Mouse (Mus musculus) granulocyte monocyte progenitor cell, adult 5-6 weeks (primary cell): Measurements from ENCODE around the gene Immp2l. TPM values are rescaled to one million over a fixed set of nuclear protein-coding genes. Genes with fewer than 3 reads are reported as not detected.
A peak's percentile ranks its signal among the peaks of the same experiment; 100 is the strongest.

ENCODE experiments used
- ATAC-seq: replicated peaks from 2 replicates; pipeline ENCODE4 v1.8.0; 2016; ENCODE audit warnings: mild to moderate bottlenecking, moderate TSS enrichment, inconsistent platforms; ENCODE audit not compliant: poor library complexity, severe bottlenecking
- total RNA-seq, 2 experiments: library from RNA; stranded (forward) in 1 of 2; stranded (reverse) in 1 of 2; fragments of 200-712, 200-1000 nt in 1 of 2; fragments of >200 nt in 1 of 2; fragmentation: Nextera tagmentation in 1 of 2; gene quantifications; 2 replicates each; pipeline ENCODE4 v1.2.3; 2014 to 2017

Immp2l gene
- total RNA-seq, 2 experiments from 2014 or later: 3.5 to 8.3 TPM

DNA sequence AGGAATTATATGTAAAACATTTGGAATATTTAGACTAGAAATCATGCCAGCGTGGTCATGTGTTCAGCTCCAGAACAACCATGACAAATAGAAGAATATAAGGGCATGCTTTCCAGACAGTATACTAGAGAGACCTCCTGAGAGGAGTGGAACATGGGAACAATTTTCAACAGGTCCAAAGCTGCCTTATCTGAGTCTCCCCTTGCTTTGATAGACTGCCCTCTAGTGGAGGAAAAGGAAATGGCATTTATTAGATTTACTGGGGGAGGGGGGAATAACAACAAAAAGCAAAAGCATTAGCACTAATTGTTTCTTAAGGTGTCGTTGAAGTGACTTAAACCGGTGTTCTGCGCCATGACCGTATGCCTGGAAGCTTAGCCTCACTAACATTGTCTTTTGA, 463.1 kb downstream of the Immp2l start:
- peak; percentile 55 for ATAC-seq

DNA sequence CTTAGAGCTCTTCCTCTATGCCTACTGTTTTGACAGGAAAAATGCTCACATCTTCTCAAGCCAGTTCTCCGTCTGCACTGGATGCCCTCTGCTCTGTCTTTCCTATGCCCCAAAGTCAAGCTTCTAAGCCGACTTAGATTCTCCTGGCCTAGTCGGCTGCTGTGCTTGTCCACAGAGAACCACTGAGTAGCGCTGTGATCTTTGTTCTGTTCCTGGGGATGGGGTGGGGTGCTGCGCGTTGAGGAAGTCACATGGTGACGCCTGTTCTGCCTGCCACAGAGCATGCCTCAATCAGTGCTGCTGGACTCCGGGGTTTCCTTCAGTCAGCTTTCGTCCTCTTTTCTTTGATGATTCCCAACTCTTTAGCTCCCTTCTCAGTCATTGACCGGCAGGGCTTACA, 470.7 kb downstream of the Immp2l start:
- no peak for ATAC-seq

DNA sequence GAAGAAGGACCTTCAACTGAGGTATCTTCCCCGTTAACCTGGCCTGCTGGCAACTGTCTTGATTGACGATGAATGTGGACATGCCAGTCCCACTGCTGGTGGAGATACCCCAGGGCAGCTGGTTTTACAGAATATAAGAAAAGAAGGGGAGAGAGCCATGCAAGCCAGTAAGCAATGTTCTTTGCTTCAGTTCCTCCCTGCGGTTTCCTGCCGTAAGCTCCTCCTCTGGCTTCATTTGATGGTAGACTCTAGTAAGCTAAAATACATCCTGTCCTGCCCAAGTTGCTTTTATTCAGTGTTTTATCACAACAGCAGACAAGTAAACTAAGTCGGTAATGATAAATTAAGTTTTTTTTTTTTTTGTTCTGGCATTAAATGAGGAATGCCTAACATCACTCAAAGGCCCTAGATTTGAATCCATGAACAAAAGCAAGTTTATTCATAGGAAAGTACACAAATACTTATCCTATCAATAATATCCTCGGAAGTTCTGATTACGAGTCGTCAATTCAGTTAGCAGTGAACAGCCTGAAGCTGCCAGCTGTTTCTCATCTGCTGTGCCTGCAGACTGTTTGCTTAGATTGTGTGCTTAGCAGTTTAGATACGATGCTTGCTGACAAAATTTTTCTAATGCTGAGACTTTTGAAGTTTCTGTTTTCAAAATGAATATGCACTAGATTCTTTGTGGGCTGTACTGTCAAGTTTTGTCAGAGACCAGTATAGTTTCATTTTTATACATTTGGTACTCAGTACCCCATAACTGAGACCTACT, 476.3 kb downstream of the Immp2l start:
- ATAC-seq: 0 out of 2 replicates have a peak, but pooled peaks have one; percentile 33

DNA sequence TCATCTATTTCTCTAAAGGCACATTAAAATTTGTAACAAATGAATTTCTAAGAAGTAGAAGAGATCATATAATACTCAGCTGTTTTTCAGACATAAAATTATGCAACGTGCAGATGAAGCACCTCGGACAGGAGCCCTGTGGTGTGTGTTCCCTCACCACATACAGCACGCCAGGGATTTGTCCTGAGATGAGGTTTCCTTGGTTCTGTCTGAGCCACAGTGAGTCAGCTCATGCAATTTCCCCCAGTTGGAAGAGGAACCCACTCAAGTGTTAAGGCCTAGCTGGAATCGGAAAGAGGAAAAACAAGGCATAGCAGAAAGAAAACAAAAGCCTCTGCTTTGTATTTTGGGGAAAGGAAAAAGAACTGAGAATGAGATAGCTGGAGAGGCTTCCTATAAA, 484.7 kb downstream of the Immp2l start:
- ATAC-seq: no peak

DNA sequence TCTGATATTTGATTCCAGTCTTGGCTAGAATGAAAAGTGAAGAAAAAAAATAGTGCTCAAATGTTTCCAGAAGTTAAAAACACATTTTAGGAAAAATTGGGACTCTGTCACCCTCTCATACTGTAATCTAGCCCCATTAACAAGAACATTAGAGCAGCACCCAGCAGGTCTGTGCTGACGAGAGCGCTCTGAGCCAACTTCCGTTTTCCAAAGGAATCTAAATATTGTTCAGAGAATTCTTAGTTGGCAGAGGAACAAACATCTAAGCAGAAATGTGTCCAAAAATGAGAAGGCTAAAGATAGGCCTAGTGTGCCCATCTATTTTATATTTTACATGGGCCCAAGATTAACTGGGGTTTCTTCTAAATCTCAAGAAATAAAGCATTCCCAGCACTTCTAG, 486.7 kb downstream of the Immp2l start:
- no peak for ATAC-seq

DNA sequence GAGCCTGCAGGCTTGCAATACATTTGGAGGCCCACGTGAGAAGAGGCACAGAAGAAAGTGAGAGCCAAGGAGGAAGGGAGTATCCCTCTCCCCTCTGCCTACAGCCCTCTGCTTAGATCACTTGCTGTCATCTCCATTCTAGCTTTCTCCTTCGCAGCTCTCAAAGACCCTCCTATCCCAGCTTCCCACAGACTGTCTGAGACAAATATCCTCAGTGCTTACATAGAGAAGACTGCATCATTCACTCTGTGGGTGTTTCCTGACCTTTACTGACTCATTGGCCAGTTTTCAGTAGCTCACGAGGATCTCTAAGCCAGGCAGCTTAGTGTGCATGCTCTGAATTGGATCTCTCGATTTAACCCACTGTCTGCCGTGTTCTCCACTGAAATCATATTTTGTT, 495.0 kb downstream of the Immp2l start:
- ATAC-seq: no peak

DNA sequence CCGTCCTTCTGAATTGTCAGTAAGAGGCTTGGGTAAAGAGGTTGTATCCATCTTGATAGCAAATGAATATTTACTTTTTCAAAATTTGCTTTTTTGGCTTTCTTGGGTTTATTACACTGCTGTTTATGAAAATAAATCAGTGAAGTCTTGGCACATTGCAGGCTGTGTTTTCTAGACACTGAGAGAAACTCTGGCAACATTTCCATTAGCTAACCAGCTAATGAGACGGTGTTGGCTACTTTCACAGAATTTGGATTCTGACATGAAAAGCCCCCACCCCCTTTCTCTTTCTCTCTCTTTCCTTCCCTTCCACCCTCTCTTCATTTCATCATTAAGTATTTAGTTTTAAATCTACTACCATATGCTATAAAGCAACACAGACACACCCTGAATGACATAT, 496.4 kb downstream of the Immp2l start:
- ATAC-seq: no peak

DNA sequence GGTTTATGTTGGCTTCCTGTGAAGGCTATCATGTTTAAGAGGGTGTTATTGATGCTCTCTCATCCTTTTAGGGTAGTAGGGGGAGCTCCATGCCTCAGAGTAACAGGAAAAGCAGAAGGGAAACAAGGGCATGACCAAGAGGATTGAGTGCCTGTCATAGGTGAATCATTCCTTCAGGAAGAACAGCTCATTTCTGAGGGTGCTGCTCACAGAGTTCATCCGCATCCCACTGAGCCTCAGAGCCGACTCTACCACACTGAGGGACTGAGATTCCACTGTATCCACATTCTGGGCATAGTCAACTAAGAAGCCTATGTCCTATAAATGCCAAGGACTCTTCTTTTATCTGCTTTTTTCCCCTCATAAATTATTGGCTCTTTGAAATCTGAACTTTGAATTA, 497.8 kb downstream of the Immp2l start:
- no peak for ATAC-seq

DNA sequence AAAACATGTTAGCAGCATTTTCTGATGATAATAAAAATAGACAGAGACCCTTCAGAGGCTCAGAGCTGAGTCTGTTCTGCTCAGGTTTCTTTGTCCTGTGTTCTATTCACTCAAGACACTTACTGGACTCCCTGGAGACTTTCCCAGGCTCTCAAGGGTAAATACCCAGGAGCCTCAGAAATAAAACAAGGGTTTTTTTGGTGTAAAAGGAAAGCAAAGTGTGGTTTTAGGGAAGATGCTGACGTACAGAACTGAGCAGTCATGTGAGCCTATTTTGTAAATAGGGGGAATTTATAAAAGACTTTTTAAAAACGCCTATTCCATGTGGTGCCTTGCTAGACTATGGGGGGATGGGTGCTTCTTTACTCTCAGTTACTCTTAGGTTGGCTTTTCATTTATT, 502.8 kb downstream of the Immp2l start:
- ATAC-seq: no peak

DNA sequence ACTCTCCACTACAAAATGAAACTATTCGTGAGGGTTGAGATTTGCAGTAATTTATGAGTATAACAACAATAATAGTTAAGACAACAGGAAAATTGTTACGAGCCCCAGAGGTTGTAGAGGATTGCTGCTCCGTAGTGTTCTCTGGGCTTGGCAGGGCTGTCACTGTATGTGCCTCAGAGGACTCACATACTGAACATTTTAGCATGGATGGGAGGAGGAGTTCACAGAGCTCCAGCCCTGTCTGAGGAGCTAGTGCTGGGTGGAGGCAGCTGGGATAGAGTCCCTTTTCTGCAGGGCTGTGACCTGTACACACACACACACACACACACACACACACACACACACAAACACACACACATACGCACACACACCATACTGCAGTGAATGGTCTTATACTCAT, 504.5 kb downstream of the Immp2l start:
- no peak for ATAC-seq

DNA sequence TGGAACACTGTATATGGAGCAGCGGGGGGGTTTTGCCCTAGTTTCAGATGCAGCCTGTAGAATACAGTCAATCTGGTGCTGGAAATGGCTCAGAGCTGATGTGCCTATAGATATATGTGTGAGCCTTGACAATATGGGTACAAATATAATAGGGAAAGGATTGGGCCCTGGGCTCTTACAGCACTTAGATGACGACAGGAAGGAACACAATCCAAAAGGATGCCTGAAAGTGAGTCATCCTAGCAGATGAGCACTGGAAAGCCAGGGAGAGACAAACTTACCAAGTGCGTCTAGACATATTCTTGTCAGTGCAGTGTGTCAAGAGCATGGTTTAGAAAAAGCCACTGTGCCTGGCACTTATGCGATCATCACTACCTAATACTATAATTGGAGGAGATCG, 516.1 kb downstream of the Immp2l start:
- ATAC-seq: no peak

DNA sequence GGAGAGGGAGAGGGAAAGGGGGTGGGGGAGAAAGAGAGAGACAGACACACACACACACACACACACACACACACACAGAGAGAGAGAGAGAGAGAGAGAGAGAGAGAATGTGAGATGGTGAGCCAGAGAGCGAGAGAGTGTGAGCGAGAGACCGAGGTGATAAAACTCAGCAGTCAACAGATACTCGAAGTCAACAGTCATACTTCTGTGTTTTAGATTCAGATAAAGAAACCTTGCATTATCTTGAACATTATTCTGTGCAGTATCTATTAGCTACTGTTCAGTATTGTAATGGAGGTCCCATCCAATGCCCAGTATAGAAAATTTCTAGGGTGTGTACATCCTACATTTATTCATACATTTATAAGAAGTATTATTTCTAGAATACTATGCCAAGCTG, 527.7 kb downstream of the Immp2l start:
- ATAC-seq: no peak

DNA sequence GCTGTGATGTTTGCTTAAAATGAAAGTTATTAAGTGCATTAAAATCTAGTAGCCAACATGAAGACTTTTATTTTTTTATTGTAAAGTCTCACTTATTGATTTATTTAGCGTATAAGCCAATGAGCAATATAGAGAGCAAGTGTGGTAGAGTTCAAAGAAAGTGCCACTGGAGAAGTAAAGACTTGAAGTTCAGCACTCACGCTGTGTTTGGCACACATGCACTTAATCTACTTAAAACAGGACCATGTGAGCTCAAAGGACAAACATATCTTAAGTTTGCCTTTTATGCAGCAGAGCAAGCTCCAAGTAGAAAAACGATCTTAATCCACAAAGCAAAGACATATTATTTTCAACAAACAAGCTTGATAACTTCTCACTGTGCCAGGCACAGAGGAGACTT, 533.9 kb downstream of the Immp2l start:
- ATAC-seq: no peak

DNA sequence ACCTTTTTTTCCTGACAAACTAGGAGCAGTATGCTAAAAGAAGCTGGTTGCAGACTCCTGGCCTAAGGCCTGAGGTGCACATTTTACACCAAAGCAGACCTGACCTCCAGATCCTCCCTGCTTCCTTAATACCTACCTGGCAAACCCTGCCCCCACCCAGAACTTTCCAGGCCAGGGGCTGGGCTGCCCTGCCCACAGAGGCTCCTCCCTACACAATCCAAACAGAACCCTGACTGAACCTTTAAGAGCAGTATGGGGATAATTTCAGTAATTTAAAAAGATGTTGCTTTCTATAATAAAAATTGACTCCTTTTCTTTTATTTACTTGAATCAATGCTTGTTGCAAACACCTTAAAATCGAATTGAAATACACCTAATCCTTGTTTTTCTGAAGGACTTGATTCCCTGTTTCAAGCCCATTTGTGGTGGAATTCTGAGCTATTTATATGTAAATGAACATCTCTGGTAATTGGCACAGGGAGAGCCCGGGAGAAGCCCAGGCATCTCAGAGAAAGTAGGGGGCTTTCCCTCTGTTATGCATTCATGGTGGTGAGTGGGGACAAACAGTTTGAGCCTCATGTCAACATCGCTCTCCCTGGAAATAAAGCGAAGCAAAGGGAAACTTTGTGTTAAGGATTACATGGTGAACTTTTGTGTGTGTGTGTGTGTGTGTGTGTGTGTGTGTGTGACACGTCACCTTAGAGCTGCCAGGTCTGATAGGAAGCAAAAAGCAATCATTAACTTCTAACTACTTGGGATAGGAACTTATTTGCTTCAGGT, 535.3 kb downstream of the Immp2l start:
- ATAC-seq: no peak

DNA sequence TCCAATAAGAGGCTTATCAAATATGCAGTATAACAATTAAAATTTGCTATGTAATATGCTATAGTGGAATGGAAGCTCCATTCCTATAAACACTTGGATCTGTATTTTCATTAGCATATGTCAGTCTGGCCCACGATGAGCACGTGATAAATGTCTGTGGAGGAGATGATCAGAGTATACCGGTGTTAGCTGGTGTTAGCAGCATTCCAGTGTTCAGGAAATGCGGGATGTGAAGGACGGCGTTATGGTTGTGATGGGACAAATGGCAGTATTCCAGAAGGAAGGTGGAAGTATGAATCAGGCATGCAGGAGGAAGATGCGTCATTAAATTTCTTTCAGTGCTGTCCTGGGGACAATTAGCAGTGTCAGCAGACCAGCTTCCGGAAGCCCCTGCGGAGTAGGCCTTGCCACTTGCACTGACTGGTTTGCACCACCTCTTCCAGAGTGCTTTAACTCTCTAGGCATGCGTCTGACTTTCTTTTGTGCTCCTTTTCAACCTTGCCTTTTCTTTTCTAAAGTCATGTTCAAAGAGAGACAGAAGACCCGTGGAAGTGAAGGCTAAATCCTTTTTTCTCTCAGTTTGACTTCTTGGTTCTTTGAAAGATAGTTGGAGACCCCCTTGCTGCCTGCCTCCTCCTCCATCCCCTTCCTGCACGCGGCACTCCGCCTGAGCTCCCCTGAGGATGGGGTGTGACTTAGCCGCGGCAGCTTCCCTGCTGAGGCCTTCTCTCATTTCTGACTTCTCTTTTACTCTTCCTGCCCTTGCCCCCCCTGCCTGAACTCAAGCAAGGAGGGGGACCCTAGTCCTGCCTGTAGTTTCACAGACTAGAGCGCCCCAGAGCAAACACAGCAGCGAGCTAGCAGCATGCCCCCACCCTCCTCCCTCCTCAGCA, 541.9 kb downstream of the Immp2l start:
- ATAC-seq: peak; percentile 78

DNA sequence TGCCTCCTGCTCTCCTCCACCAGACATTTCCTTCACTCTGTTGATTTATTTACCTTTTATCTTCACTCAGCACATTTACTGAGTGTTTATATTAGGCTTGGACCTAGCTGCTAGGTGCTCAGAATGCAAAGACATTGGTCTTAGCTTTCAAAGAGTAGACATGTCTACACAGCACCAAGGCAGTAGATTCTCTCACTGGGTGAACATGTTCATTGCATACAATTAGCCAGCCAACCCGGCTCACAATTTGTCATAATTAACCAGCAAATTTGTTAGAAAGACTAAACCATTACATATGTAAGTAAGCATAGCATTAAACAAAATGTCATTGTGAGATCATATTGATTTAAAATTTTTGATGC, 542.5 kb downstream of the Immp2l start:
- ATAC-seq: no peak

DNA sequence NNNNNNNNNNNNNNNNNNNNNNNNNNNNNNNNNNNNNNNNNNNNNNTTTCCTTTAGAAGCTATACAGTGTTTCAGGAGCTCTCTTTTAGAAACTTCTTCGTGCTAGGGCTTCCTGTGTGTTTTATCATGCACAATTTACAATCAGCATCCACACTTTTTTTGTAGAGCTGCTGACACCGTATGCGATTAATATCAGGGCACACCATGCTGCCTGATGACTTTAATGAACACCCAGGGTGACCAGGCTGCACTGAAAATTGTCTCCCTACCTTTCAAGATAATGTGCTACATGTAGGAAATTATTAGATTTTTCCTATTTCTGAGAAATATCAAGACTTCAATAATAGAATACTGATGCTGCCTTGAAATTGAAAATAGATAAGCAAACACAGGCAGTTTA, 549.9 kb downstream of the Immp2l start:
- ATAC-seq: no peak

DNA sequence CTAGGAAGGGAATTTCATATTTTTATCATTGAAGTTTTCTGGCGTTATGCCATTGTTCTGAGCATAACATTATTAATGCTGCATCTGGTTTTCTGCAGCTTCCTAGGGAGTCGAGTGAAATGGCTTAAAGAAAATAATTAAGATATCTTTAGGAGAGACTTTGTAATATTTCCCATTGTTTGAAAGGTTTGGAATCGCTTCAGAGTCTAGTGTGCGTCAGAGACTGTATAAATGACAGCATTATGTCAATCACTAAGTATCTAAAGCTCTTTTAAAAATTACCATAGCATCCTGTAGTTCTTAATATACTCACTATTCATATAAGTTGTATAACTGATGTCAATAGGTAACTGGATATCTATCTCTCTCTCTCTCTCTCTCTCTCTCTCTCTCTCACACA, 551.3 kb downstream of the Immp2l start:
- no peak for ATAC-seq

DNA sequence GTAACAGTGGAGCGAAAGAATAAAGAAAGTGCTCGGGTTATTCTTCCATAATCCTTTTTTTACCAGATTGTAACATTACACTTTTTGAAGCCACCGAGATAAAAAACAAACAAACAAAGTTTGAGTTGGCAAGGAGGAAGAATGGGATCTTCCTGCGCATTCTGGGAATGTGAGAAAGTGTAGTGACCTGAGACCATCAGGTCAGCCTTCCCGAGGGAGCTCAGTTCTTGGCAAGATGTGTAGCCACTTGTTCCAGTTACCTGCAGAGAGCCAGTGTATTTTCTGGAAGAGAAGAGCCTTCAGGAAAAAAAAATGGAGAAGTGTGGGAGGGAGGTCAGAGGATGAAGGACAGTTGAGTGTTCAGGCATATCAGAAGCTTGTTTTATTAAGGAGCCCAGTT, 569.5 kb downstream of the Immp2l start:
- no peak for ATAC-seq

DNA sequence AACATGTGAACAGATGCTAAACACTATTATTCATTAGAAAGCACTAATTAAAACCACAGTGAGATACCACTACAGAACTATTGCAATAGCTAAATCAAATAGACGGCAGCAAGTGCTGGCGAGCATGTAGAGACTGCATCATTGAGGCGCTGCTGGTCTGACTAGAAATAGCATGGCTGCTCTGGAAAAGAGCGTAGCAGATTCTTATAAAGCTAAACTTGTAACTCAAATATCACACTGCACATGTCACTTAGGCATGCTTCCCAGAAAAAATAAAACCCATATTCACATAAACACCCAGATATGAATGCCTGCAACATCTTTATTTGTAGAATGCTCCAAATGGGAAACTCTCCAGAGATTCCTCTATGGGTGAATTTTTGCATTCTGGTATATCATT, 570.1 kb downstream of the Immp2l start:
- ATAC-seq: no peak

DNA sequence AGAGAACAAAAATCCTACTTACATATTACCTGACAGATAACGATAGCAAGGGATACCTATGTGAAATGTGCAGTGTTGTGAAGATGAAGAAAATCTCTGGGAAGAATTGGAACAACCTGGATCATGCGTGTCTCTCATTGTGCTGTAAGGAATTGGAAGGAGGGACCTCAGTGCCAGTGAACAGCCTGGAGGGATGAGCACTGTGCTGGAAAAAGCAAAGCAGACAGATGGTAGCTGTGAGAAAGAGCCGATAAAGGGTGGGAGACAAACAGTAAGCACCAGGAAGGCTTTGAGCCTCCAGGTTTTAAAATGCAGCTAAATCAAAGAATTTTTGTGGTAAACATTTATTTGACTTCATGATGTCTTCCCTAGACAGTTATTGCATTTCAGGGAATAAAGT, 591.4 kb downstream of the Immp2l start:
- no peak for ATAC-seq
